Mouse (Mus musculus): ENCODE data around the gene N4bp2. TPM values are rescaled to one million over a fixed set of nuclear protein-coding genes. Genes with fewer than 3 reads are reported as not detected.

Gene N4bp2
- total and polyA plus RNA-seq, 3 experiments: 13.1 to 16.4 (median 15.1) TPM

DNA sequence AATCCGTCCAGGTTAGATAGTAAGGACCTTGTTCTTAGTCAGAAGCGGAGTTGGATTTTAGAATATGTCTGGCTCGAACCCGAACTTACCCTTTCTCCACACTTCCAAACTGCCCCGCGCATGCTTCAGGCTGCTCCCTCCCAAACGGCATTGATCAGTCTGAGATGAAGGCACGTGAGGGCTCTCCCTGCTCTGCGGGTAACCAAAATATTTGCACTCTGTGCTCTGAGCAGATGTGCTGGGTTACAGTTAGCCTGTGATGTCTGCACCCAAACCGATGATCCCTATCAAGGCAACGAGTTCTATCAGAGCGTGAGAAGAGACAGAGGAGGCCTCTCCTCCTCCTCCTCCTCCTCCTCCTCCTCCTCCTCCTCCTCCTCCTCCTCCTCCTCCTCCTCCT lies 94.6 kb downstream of the N4bp2 start:
- H3K9ac ChIP-seq (ENCODE audit: insufficient read depth, low read depth): no peak overlapping the region
- TF ChIP-seq BHLHE40 (IDR thresholded peaks at IDR 0.05; ENCODE audit: low read depth, low read length) (peak; percentile 73), ZC3H11A (IDR thresholded peaks at IDR 0.05; ENCODE audit: low read depth, low read length) (no peak)
- in situ Hi-C loops (cut with MboI; ENCODE audit: low pct_ligation_motif_present, low pct_unique_long_range_greater_than_20kb, low sequenced_read_pairs): no loop called here
- no peak overlapping the region for H3K4me2 ChIP-seq (ENCODE audit: insufficient read depth, low read depth, poor library complexity, severe bottlenecking)
- H3K4me1 ChIP-seq (ENCODE audit: control insufficient read depth in 1 of 2, insufficient read depth in 2 of 2): peaks cover 18 to 72% of the 10 kb centered on the region in 2 experiments
- no peaks in the 10 kb centered on the region for H3K36me3 ChIP-seq (replicated peaks in 1 of 2; ENCODE audit: control insufficient read depth in 1 of 2, insufficient read depth in 1 of 2, low read length in 1 of 2)
- no peaks in the 10 kb centered on the region for H3K27me3 ChIP-seq (replicated peaks)
- no peak overlapping the region for H3K4me3 ChIP-seq (replicated peaks in 1 of 3; ENCODE audit: low read depth in 2 of 3, low read length in 2 of 3, poor library complexity in 1 of 3)
- H3K27ac ChIP-seq (ENCODE audit: insufficient read depth, low read depth): no peak overlapping the region
- dilution Hi-C loops (cut with MboI; ENCODE audit: extremely low pct_ligation_motif_present, extremely low pct_unique_long_range_greater_than_20kb, low sequenced_read_pairs): no loop called here
- no peaks in the 10 kb centered on the region; the same call in 1 of the 2 replicates for H3K79me2 ChIP-seq (replicated peaks; ENCODE audit: control insufficient read depth, extremely low read depth, insufficient read depth, poor library complexity, severe bottlenecking)
- H3K9me3 ChIP-seq (replicated peaks; ENCODE audit: low read length): no peaks in the 10 kb centered on the region
- DNase-seq (ENCODE audit: extremely low read depth): peak; percentile 31

DNA sequence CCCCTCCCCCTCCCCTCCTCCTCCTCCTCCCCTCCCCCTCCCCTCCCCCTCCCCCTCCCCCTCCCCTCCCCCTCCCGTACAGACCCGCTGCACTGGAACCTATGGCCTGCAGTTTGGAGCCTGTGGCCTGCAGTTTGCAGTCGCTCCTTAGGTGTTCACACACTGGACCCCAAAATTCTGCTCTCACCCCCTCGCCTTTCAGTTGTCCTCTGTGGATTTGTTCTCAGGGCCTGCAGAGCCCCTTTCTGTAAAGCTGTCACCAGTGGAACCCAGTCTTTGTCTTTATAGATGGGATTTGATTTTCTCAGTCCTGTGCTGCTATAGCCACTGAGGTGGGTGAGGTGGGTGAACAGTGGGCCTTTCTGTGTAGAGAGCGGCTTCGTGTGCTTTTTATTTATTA lies 95.0 kb downstream of the N4bp2 start:
- DNase-seq (ENCODE audit: extremely low read depth): no peak
- Histone ChIP-seq H3K27me3 (replicated peaks) (no peaks in the 10 kb centered on the region), H3K9ac (ENCODE audit: insufficient read depth, low read depth) (no peak overlapping the region), H3K79me2 (replicated peaks; ENCODE audit: control insufficient read depth, extremely low read depth, insufficient read depth, poor library complexity, severe bottlenecking) (no peaks in the 10 kb centered on the region; the same call in 1 of the 2 replicates), H3K4me3 (replicated peaks in 1 of 3; ENCODE audit: low read depth in 2 of 3, low read length in 2 of 3, poor library complexity in 1 of 3) (no peak overlapping the region), H3K4me1 (ENCODE audit: control insufficient read depth in 1 of 2, insufficient read depth in 2 of 2) (peaks cover 18 to 76% of the 10 kb centered on the region in 2 experiments), H3K27ac (ENCODE audit: insufficient read depth, low read depth) (no peak overlapping the region), H3K4me2 (ENCODE audit: insufficient read depth, low read depth, poor library complexity, severe bottlenecking) (no peak overlapping the region), H3K9me3 (replicated peaks; ENCODE audit: low read length) (no peaks in the 10 kb centered on the region), H3K36me3 (replicated peaks in 1 of 2; ENCODE audit: control insufficient read depth in 1 of 2, insufficient read depth in 1 of 2, low read length in 1 of 2) (no peaks in the 10 kb centered on the region)
- 0 out of 2 replicates have a peak, but pooled peaks have one; percentile 16 for TF ChIP-seq CHD2 (IDR thresholded peaks at IDR 0.05; ENCODE audit: low read length)
- no peak for TF ChIP-seq USF2 (conservative IDR thresholded peaks at IDR 0.05; ENCODE audit: low read depth, low read length)
- dilution Hi-C loops (cut with MboI; ENCODE audit: extremely low pct_ligation_motif_present, extremely low pct_unique_long_range_greater_than_20kb, low sequenced_read_pairs): no loop called here
- in situ Hi-C loops (cut with MboI; ENCODE audit: low pct_ligation_motif_present, low pct_unique_long_range_greater_than_20kb, low sequenced_read_pairs): no loop called here

DNA sequence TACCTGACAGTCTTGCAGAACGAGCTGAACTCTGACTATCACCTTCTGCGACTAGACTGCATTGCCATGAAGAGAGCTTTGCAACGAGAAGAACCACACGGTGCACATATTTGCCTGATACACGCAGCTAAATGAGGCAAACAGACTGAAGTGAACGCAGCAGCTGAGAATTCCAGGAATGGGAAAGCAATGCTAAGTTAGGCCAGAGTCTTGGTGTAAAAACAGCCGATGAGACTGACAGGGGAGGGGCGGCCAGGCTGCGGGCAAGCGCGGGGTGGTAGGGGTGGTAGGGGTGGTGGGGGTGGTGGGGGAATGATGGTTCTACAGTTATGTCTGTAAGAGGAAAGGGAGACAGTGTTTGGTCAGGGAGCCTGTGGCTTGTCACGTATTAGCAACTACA lies 95.6 kb downstream of the N4bp2 start:
- Histone ChIP-seq H3K36me3 (replicated peaks in 1 of 2; ENCODE audit: control insufficient read depth in 1 of 2, insufficient read depth in 1 of 2, low read length in 1 of 2) (no peaks in the 10 kb centered on the region), H3K9ac (ENCODE audit: insufficient read depth, low read depth) (no peak overlapping the region), H3K79me2 (replicated peaks; ENCODE audit: control insufficient read depth, extremely low read depth, insufficient read depth, poor library complexity, severe bottlenecking) (peaks cover 5% of the 10 kb centered on the region), H3K4me3 (replicated peaks in 1 of 3; ENCODE audit: low read depth in 2 of 3, low read length in 2 of 3, poor library complexity in 1 of 3) (no peak overlapping the region), H3K9me3 (replicated peaks; ENCODE audit: low read length) (no peaks in the 10 kb centered on the region), H3K4me1 (ENCODE audit: control insufficient read depth in 1 of 2, insufficient read depth in 2 of 2) (peaks cover 18 to 76% of the 10 kb centered on the region in 2 experiments), H3K27ac (ENCODE audit: insufficient read depth, low read depth) (no peak overlapping the region), H3K4me2 (ENCODE audit: insufficient read depth, low read depth, poor library complexity, severe bottlenecking) (no peak overlapping the region), H3K27me3 (replicated peaks) (no peaks in the 10 kb centered on the region)
- dilution Hi-C loops (cut with MboI; ENCODE audit: extremely low pct_ligation_motif_present, extremely low pct_unique_long_range_greater_than_20kb, low sequenced_read_pairs) (no loop called here), in situ Hi-C loops (cut with MboI; ENCODE audit: low pct_ligation_motif_present, low pct_unique_long_range_greater_than_20kb, low sequenced_read_pairs) (no loop called here)
- TF ChIP-seq ZMIZ1 (IDR thresholded peaks at IDR 0.05; ENCODE audit: low read depth, low read length) (no peak), ZC3H11A (IDR thresholded peaks at IDR 0.05; ENCODE audit: low read depth, low read length) (no peak), MYC (IDR thresholded peaks at IDR 0.05; ENCODE audit: low read depth, low read length) (no peak), MEF2A (IDR thresholded peaks at IDR 0.05; ENCODE audit: borderline replicate concordance, low read depth, low read length) (no peak), JUN (IDR thresholded peaks at IDR 0.05; ENCODE audit: insufficient read depth, low read depth, low read length) (no peak), TCF12 (IDR thresholded peaks at IDR 0.05; ENCODE audit: low read depth, low read length) (no peak), TBP (conservative IDR thresholded peaks at IDR 0.05; ENCODE audit: low read depth, low read length) (no peak)
- no peak for DNase-seq (ENCODE audit: extremely low read depth)

Data from CH12.LX (cell line).